Mouse (Mus musculus) hindbrain, embryonic 11.5 days (tissue): Measurements from ENCODE around the gene Gm49510. TPM values are rescaled to one million over a fixed set of nuclear protein-coding genes. Genes with fewer than 3 reads are reported as not detected.

Experiments used
- ATAC-seq: fragments of 200-750 bp; cut with Nextera tagmentation; 2 replicates; pipeline ENCODE4 v1.8.0; 2017; ENCODE audit warnings: mild to moderate bottlenecking, moderate TSS enrichment, moderate library complexity; ENCODE audit not compliant: low FRiP score
- DNase-seq: peaks from one replicate; pipeline ENCODE4 v3.0.0-alpha.2; 2015; ENCODE audit warnings: low spot score
- H3K27ac ChIP-seq: fragments of 300-500 bp; sonication (generic); 2 replicates; pipeline ENCODE4 v1.5.1; 2014; ENCODE audit warnings: mild to moderate bottlenecking, low read depth, low read length
- H3K27me3 ChIP-seq: fragments of 300-500 bp; sonication (generic); 2 replicates; pipeline ENCODE4 v1.6.1; 2014; ENCODE audit warnings: mild to moderate bottlenecking, low read length, moderate library complexity, mixed read lengths; ENCODE audit not compliant: control insufficient read depth, insufficient read depth
- H3K36me3 ChIP-seq: fragments of 300-500 bp; sonication (generic); 2 replicates; pipeline ENCODE4 v1.6.1; 2014; ENCODE audit warnings: mild to moderate bottlenecking, low read length, moderate library complexity, mixed read lengths; ENCODE audit not compliant: control insufficient read depth, insufficient read depth
- H3K4me1 ChIP-seq: fragments of 300-500 bp; sonication (generic); replicated peaks from 2 replicates; pipeline ENCODE4 v1.6.1; 2014; ENCODE audit warnings: low read length, mixed read lengths; ENCODE audit not compliant: control insufficient read depth, insufficient read depth
- H3K4me2 ChIP-seq: fragments of 300-500 bp; sonication (generic); replicated peaks from 2 replicates; pipeline ENCODE4 v1.6.1; 2014; ENCODE audit warnings: mild to moderate bottlenecking, low read depth, low read length
- H3K4me3 ChIP-seq: fragments of 300-500 bp; sonication (generic); 2 replicates; pipeline ENCODE4 v1.5.1; 2014; ENCODE audit warnings: low read depth, low read length
- H3K9ac ChIP-seq: fragments of 300-500 bp; sonication (generic); 2 replicates; pipeline ENCODE4 v1.6.1; 2014; ENCODE audit warnings: low read depth, low read length
- H3K9me3 ChIP-seq: fragments of 300-500 bp; sonication (generic); 2 replicates; pipeline ENCODE4 v1.6.1; 2016; ENCODE audit warnings: low read length; ENCODE audit not compliant: control insufficient read depth
- WGBS: fragments of 180-500 bp; shearing (Covaris S2); extraction: QIAGEN DNeasy Blood & Tissue Kit; methylation state at CpG from one replicate; pipeline ENCODE4 v1.1.7; 2014; 5-methylcytosine and 5-hydroxymethylcytosine counted together
- polyA plus RNA-seq: library from polyadenylated mRNA; unstranded; fragments of >200 nt; fragmentation: Nextera tagmentation; extraction: Ambion mirVana; gene quantifications from 2 replicates; pipeline ENCODE4 v1.2.1, GENCODE M21; 2014

The Gm49510 gene
- polyA plus RNA-seq, 1 experiment from 2014 or later = 0.42 TPM

GRCm38 (mm10) chr15:78892440-78892839 lies 7.0 kb upstream of the Gm49510 start:
- ATAC-seq (no peak), DNase-seq (no peak)
- peaks cover 11% of the 10 kb centered on the region; the same call in 1 of the 2 replicates for H3K36me3 ChIP-seq
- no peak overlapping the region for H3K27ac ChIP-seq
- 71% methylated on average over 7 of the region's 7 CpGs for WGBS
- H3K27me3 ChIP-seq = no peaks in the 10 kb centered on the region
- H3K4me1 ChIP-seq = peaks cover 3% of the 10 kb centered on the region; the same call in 1 of the 2 replicates
- H3K4me2 ChIP-seq = no peak overlapping the region
- H3K9me3 ChIP-seq = no peaks in the 10 kb centered on the region
- H3K4me3 ChIP-seq = no peak overlapping the region
- no peak overlapping the region for H3K9ac ChIP-seq

GRCm38 (mm10) chr15:78894726-78895125 lies 4.7 kb upstream of the Gm49510 start:
- Histone ChIP-seq H3K27ac (no peak overlapping the region), H3K4me1 (peaks cover 2% of the 10 kb centered on the region; the same call in 1 of the 2 replicates), H3K9me3 (no peaks in the 10 kb centered on the region), H3K4me2 (no peak overlapping the region), H3K4me3 (no peak overlapping the region), H3K9ac (no peak overlapping the region), H3K27me3 (0 out of 2 replicates have a peak, but pooled peaks cover under 1% of the 10 kb centered on the region), H3K36me3 (peaks cover 5% of the 10 kb centered on the region; the same call in 1 of the 2 replicates)
- ATAC-seq (no peak), DNase-seq (no peak)
- WGBS = 83% methylated on average over 13 of the region's 13 CpGs

- WGBS = 88% methylated on average over 2 of the region's 2 CpGs
Observed at GRCm38 (mm10) chr15:78895741-78896140, 3.7 kb upstream of the Gm49510 start.

GRCm38 (mm10) chr15:78896149-78896548 lies 3.3 kb upstream of the Gm49510 start:
- Histone ChIP-seq H3K9me3 (no peaks in the 10 kb centered on the region), H3K9ac (no peak overlapping the region), H3K4me3 (no peak overlapping the region), H3K27ac (no peak overlapping the region), H3K36me3 (peaks cover 5% of the 10 kb centered on the region; the same call in 1 of the 2 replicates), H3K4me1 (peaks cover 5% of the 10 kb centered on the region; the same call in 1 of the 2 replicates), H3K4me2 (no peak overlapping the region), H3K27me3 (peaks cover 8% of the 10 kb centered on the region)
- DNase-seq (no peak), ATAC-seq (no peak)
- 80% methylated on average over 3 of the region's 3 CpGs for WGBS

More at GRCm38 (mm10) chr15:78895741-78896140, 3.7 kb upstream of the Gm49510 start:
- ATAC-seq (no peak), DNase-seq (no peak)
- Histone ChIP-seq H3K9me3 (no peaks in the 10 kb centered on the region), H3K4me1 (peaks cover 3% of the 10 kb centered on the region; the same call in 1 of the 2 replicates), H3K4me3 (no peak overlapping the region), H3K4me2 (no peak overlapping the region), H3K9ac (no peak overlapping the region), H3K27ac (no peak overlapping the region), H3K27me3 (peaks cover 8% of the 10 kb centered on the region), H3K36me3 (peaks cover 5% of the 10 kb centered on the region; the same call in 1 of the 2 replicates)

GRCm38 (mm10) chr15:78897488-78897887 lies 2.0 kb upstream of the Gm49510 start:
- Histone ChIP-seq H3K9ac (no peak overlapping the region), H3K4me1 (peaks cover 8% of the 10 kb centered on the region; the same call in 1 of the 2 replicates), H3K4me2 (no peak overlapping the region), H3K27me3 (peaks cover 8% of the 10 kb centered on the region), H3K9me3 (no peaks in the 10 kb centered on the region), H3K4me3 (no peak overlapping the region), H3K27ac (no peak overlapping the region), H3K36me3 (no peaks in the 10 kb centered on the region)
- no peak for DNase-seq
- 89% methylated on average over 4 of the region's 4 CpGs for WGBS
- ATAC-seq = no peak

- no peak for DNase-seq
- Histone ChIP-seq H3K36me3 (no peaks in the 10 kb centered on the region), H3K9ac (no peak overlapping the region), H3K4me3 (no peak overlapping the region), H3K4me1 (peaks cover 8% of the 10 kb centered on the region; the same call in 1 of the 2 replicates), H3K4me2 (no peak overlapping the region; the same call in 1 of the 2 replicates), H3K9me3 (no peaks in the 10 kb centered on the region), H3K27me3 (peaks cover 8% of the 10 kb centered on the region), H3K27ac (no peak overlapping the region)
- ATAC-seq = no peak
- WGBS = 57% methylated on average over 6 of the region's 6 CpGs
Observed at GRCm38 (mm10) chr15:78898507-78899001, 913 bp upstream of the Gm49510 start.

- no peak within 1 kb of the TSS for H3K27ac ChIP-seq
Observed at GRCm38 (mm10) chr15:78899740-78900584, 495 bp downstream of the Gm49510 start, which contains the start of gene Sh3bp1. Sh3bp1 (plus strand) TSS chr15:78899768.

GRCm38 (mm10) chr15:78900585-78901421 lies 1.3 kb downstream of the Gm49510 start:
- no peak for ATAC-seq
- Histone ChIP-seq H3K4me2 (peak overlapping the region; percentile 97), H3K27me3 (peaks cover 8% of the 10 kb centered on the region), H3K27ac (no peak overlapping the region), H3K36me3 (no peaks in the 10 kb centered on the region), H3K4me3 (peak overlapping the region; percentile 46; the same call in 1 of the 2 replicates), H3K9ac (peak overlapping the region; percentile 61; the same call in 1 of the 2 replicates), H3K4me1 (peaks cover 8% of the 10 kb centered on the region; the same call in 1 of the 2 replicates), H3K9me3 (no peaks in the 10 kb centered on the region)
- DNase-seq = peak; percentile 25
- WGBS = 20% methylated on average over 18 of the region's 18 CpGs

More at GRCm38 (mm10) chr15:78899740-78900584, 495 bp downstream of the Gm49510 start, which contains the start of gene Sh3bp1:
- DNase-seq (peak; percentile 73), ATAC-seq (no peak)
- H3K9me3 ChIP-seq = no peaks in the 10 kb centered on the region
- H3K36me3 ChIP-seq = no peaks in the 10 kb centered on the region
- peak within 1 kb of the TSS; percentile 97 for H3K4me2 ChIP-seq
- WGBS = 2% methylated on average over 46 of the region's 47 CpGs
- peak within 1 kb of the TSS; percentile 61 for H3K9ac ChIP-seq
- H3K4me3 ChIP-seq = peak within 1 kb of the TSS; percentile 46
- H3K27me3 ChIP-seq = peaks cover 8% of the 10 kb centered on the region
- peaks cover 8% of the 10 kb centered on the region; the same call in 1 of the 2 replicates for H3K4me1 ChIP-seq
